Mouse (Mus musculus) stomach, postnatal 0 days (tissue): ENCODE measurements at regions not wholly inside any gene's neighbourhood (a gene's known extent, or its start where the extent isn't known, plus 50 kb on each side); places are given as distances from the start of the nearest gene placed in this dataset.

ENCODE experiments used
- CTCF ChIP-seq: IDR thresholded peaks from 2 replicates; pipeline ENCODE4 v1.5.1; 2016; ENCODE audit warnings: antibody characterized with exemption, low read depth, mild to moderate bottlenecking, moderate library complexity
- EP300 ChIP-seq: optimal IDR thresholded peaks from 2 replicates; pipeline ENCODE3; 2016; ENCODE audit warnings: antibody characterized with exemption

DNA sequence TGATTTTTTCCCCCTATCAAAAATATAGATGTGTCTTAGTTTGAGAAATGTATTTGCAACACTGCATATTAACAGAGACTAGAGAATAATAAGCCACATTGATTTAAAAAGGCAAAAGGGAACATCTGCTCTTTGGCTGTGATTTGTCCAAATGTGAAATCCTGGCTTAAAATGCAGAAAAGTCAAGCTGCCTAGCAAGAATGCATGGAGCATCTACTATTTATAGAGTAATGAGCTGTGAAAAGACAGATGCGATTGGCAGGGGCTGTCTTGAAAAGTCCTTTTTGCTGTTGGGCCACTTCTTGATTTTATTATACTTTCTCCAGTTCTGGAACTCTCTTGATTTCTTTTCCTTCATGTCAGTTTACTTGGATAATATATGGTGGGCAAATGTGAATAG is 1707.8 kb upstream of the Gm7489 start:
- no peak for TF ChIP-seq CTCF
- no peak for TF ChIP-seq EP300
